Mouse (Mus musculus) urinary bladder, postnatal 4 days (tissue): Measurements from ENCODE around the gene Homer3.
A peak's percentile ranks its signal among the peaks of the same experiment; 100 is the strongest.

Source experiments
- DNase-seq, 2 experiments: peaks; one replicate each; pipeline ENCODE4 v3.0.0; 2021 to 2022; ENCODE audit warnings: low spot score in 2 of 2

Gene Homer3

GRCm38 (mm10) chr8:70282603-70283135 is at the start of gene Homer3:
Gene Homer3, plus strand, starts transcription at chr8:70282827.
- peak; percentile 89 to 93 for DNase-seq

DNA sequence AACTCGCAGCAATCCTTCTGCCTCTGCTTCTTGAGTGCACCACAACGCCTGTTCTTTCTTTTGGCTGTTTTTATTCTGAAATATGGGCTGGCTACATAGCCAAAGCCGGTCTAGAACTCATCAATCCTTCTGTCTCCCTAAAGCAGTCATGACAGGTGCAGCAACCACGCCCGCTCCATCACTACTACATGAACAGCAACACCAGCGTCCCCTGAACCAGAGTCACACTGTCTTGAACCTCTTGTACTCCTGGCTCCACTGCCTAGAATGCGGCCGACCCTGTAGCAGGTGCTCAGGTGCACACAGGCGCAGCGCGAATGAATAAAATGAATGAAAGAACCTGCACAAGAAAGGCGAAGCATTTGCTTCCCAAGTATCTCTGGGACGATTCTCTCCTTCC is 49.0 kb upstream of the Homer3 start:
- DNase-seq = no peak

GRCm38 (mm10) chr8:70234080-70234780 is 48.4 kb upstream of the Homer3 start, which contains the start of the genes Sugp2 and Armc6:
Gene Sugp2, plus strand, starts transcription at chr8:70234226.
Gene Armc6, minus strand, starts transcription at chr8:70234466.
- peak; percentile 93 for DNase-seq

- no peak for DNase-seq
Observed at GRCm38 (mm10) chr8:70234781-70235128, 47.9 kb upstream of the Homer3 start.

- no peak for DNase-seq
Observed at GRCm38 (mm10) chr8:70237842-70238241, 44.8 kb upstream of the Homer3 start.

GRCm38 (mm10) chr8:70240642-70241041 is 42.0 kb upstream of the Homer3 start:
- no peak for DNase-seq

- DNase-seq = no peak
Observed at GRCm38 (mm10) chr8:70246622-70247021, 36.0 kb upstream of the Homer3 start.

GRCm38 (mm10) chr8:70247841-70248240 is 34.8 kb upstream of the Homer3 start:
- DNase-seq = no peak

- DNase-seq = no peak
Observed at GRCm38 (mm10) chr8:70254628-70255027, 28.0 kb upstream of the Homer3 start.

- no peak for DNase-seq
Observed at GRCm38 (mm10) chr8:70257456-70257855, 25.2 kb upstream of the Homer3 start.

DNA sequence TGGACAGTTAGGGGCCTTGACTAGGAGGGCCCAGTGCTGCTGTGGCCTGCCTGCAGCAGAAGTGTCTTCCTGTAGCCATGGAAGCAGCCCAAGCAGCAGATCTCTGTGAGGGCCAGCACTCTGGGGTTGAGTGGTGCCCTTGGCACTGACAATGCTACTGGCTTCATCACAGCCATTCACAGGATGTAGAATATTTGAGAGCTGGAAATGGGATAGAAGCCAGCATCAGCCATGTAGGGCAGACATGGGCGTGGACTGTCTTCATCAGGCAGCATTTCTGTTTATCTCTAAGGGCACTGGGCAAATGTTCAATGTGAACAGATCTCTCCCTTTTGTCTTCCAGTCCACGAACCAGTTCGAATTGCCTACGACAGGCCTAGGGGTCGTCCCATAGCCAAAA is 24.0 kb upstream of the Homer3 start:
- no peak for DNase-seq

DNA sequence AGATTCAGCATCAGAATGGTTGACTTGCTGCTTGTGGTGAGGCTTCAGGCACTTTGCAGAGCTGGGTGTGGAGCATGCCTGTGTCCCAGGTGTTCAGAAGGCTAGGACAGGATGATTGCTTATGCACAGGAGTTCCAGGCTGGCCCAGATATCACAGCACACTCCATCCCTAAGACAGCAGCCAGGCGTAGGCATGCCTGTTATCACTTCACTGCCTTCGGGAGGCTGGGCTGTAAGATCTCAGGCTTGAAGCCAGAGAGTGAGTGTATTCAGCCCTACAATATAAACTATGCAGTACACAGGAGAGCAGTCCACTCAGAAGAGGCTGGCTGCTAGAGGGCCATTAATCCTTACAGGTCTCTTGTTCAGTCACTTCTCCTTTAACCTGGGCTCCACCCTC is 23.6 kb upstream of the Homer3 start:
- no peak for DNase-seq

GRCm38 (mm10) chr8:70267674-70268073 is 15.0 kb upstream of the Homer3 start:
- DNase-seq = no peak

DNA sequence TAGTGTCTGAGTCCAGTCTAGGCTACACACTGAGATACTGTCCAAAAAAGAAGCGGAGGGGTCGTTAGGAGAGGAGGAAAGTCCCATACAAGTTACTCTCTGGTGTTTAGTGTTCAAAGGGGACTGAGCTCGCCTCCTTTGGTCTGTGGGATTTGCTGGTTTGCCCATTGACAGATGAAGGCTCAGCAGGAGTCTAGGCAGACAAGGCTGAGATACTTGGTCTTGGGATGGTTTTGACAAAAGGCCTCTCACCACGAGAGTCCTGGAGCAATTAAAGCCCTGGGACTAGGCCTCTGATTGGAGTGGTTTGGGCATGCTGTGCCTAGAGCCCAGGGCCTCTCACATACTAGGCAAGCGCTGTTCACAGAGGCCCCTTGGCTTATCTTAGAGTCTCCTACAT is 14.3 kb upstream of the Homer3 start:
- no peak for DNase-seq

DNA sequence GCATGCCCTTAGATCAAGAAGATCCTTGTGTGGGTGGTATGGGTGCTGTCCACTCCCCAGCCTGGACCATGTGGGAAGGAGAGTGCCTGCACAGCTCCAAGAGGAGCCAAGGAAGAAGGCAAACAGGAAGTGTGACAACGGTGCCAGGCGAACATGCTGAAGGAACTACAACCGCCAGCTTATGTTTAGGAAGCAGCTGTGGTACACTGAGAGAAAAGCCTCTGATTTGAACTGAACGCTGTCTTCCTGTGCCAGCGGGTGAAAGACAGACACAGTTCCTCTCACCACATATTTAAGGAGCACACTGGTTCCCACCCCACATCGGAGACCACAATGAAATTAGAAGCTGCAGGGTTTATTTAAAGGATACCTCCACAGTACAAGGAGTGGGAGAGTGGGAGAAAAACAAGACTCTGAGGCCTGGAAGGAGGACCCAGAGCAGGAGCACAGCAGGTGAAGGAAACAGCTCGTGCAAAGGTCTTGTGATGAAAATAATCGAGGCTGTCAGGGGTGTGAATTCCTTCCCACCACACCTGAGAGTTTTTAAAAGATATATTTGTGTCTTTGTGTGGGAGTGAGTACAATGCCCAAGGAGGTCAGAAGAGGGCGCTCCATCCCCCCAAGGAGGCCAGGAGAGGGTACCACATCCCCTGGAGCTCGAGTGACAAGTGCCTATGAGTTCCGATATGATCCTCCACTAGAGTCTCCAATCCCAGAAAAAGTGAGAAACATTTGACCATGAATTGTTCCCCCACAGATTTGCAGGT is 13.6 kb upstream of the Homer3 start:
- DNase-seq = no peak

DNA sequence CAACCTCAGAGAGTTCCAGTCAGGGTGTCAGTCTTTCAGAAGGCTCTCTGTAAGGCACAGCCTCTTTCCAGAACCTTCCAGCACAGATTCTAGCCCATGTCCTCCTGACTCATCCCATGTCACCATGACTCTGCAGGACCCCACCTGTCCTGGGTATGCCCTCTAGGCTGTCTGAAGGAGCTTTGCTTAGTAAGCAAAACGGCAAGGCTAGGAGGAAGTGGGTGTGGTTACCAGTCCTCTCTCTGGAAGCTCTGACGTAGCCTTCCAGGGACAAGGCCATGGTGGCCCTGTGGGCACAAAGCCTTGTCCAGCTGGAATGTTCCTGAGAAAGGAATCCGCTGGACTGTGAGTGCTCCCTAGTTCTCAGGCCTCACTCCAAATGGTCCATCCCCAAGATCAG is 9.7 kb upstream of the Homer3 start:
- DNase-seq = no peak

DNA sequence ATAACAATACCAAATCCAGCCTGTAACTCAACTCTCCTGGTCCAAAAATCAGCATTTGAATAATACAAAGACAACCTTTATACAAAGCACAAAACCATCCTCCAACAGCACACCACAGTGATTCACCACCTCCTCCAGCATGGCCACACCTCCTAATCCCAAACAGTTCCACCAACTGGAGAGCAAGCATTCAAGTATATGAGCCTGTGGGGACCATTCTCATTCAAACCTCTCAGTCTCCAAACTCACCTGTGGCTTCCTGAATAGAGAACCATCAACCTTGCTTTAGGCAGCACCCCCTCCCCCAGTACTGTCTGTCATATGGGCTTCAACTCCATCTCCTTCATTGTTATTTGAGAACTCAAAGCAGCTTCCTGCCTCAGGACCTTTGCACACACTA is 8.3 kb upstream of the Homer3 start:
- no peak for DNase-seq

GRCm38 (mm10) chr8:70276476-70276875 is 6.2 kb upstream of the Homer3 start:
- DNase-seq = no peak

DNA sequence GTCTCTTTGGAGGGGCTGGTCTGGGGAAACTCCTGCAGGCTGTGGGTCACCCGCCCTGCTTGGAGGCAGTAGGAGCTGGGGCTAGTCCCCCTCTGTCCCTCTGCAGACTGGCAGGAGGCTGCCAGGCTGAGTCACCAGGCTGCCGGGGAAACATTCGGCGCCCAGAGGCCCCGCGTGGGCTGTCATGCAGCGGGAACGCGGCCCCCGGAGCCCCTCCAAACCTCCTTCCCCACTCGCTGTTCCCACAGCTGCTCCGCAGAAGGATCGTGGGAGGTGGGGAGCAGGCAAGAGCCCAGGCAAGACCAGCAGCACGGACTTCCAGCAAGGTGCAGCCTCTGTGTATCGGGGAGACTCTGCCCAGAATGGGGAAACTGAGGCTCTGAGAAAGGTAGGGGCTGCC is 4.5 kb upstream of the Homer3 start:
- DNase-seq = no peak

DNA sequence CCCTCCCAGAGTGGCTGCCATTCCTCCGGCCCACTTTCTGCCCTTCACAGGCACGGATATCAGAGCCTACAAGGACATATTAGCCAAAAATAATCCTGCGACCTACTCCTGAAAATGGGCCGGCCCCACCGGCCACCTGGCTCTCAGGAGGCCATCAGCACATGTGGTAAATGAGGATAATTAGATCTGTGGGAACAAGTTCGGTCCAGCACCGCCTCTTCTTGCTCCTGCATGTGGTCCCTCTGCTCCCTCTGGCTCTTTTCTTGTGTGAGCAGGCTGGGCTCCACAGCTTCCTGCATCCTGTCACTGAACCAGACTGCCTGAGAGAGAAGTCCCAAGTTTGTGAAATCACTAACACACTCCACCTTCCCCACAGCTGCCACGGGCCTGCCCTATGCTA is 3.4 kb upstream of the Homer3 start:
- DNase-seq = no peak

- DNase-seq = no peak
Observed at GRCm38 (mm10) chr8:70281001-70281400, 1.6 kb upstream of the Homer3 start.

DNA sequence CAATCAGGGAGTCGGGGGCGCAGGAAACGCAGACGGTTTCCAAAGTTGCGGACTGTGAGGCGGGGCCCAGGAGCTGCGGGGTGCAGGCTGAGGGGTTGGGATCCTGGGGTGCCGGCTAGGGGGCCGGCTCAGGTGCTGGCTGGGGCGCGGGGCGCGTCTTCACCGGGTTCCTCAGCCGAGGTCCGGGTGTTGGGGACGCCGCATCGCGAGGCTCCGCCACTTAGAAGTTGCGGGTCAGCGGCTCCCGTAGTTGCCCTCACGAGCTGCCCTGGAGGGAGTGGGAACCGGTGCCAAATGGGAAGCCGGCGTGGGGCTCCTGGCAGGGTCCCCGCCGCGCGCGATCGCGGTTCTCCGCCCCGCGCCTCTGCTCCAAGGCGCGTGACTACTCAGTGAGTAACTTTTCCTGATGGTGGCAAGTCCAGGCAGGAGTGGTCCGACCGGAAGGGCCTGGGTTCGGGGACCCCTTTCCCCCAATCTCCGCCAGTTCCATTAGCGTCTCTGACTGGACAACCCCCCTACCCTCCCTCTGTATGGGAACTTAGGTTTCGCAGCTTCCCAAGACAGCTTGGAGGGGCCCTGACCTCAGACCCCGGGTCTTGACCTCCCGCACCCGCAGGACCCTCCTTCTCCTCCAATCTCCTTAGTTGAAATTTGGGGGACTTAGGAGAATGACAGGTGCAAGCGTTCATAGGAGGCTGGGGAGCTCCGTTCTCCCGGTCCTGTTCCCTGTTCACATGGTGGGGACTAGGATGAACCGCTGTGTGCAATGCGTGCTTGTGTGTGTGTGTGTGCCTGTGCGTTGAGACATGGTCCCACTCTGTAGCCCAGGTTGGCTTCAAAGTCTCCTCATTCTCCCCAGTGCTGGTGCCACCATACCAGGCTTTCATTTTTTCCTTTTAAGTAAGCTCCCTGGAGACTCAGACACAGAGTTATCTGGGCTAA is 780 bp downstream of the Homer3 start:
- peak in 1 of 2 experiments; percentile 37 for DNase-seq
